Mouse (Mus musculus) gastrocnemius, postnatal 36 days (tissue): ENCODE data around the gene Upf1. TPM values are rescaled to one million over a fixed set of nuclear protein-coding genes. Genes with fewer than 3 reads are reported as not detected.

Experiments used
- DNase-seq, 2 experiments: peaks; one replicate each; pipeline ENCODE4 v3.0.0; 2022
- intact Hi-C: fragments of 180-260 bp; cut with DNase I; formaldehyde crosslinking; loops from one replicate; pipeline ENCODE4 v1.15.1; 2025
- total RNA-seq, 2 experiments: library from RNA; stranded (reverse); gene quantifications; 2 replicates each; pipeline ENCODE4 v1.2.3; 2021

The Upf1 gene
- total RNA-seq, 2 experiments from 2014 or later = 27.0 to 27.6 TPM

DNA sequence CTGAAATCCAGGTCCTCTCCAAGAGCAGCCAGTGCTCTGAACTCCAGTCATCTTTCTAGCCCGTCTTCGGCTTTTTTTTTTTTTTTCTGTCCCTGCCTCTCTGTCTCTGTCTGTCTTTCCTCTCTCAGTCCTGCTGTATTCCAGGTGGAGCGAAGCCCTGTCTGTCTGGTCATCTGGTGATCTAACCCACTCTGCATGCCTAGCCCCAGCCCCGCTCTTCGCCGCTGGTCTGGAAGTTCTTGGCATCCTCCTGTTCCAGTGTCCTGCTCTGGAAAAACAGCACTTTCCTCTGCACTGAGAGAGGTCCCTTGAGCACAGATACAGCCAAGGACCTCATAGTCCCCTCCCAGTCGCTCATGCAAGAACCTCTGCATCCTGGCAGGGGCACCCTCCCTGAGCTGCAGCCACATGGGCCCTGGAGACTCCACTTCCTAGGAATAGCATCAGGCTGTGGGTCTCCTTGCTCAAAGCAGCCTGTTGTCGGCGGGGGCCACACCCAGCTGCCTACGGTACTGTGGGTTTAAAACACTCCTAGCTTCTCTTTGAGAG is 8.5 kb upstream of the Upf1 start:
- intact Hi-C loops = no loop called here
- peak in 1 of 2 experiments; percentile 41 for DNase-seq

DNA sequence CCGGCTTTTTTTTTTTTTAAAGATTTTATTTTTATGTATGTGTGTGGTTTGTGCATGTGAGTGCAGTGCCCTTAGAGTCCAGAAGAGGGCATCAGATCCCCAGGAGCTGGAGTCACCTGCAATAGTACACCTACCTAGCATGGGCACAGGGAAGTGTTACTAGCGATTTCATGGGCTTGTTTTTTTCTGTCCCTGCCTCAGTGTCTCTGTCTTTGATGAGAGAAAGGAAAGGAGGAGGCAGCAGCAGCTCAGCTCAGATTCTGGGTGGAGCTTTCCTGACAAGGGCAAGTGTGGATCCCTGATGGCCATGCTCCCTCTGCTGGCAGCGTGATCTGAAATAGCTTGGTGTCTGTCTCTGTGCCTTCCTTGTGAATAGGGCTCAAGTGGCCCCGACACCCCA is 7.7 kb upstream of the Upf1 start:
- intact Hi-C loops = no loop called here
- no peak for DNase-seq

DNA sequence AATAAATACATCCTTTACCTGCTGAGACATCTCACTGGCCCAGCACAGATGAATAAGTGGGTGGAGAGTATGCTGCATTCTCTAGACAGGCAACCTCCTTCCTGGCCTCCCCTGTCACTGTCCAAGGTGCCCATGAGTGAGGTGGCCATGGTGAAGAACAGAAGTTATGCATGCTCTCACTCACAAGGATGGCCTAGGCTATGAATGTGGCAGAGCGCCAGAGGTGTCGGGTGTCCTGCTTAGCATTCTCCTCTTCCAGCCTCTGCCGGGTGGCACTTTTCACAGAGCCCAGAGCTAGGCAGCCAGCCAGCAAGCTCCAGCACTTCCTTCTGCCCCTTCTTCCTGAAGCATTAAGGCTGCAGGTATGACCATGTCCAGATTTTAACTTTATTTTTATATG is 6.3 kb upstream of the Upf1 start:
- intact Hi-C loops = no loop called here
- peak in 1 of 2 experiments; percentile 58 for DNase-seq

DNA sequence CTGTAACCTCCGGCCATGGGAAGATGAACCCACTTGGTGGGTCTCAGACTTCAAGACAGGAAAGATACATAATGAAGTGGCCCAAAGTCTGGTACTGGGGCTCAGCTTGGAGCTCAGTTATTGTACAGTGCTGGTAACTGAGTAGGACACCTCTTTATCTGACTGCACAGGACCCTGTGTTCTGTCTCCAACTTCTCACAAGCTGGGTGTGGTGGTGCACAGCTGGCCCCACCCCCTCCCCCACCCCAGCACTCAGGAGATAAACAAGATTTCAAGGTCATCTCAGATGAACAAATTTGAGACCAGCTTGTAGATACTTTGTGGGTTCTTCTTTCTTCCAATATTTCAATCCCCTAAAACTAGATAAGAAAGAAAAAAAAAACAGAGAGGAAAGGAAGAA is 3.0 kb upstream of the Upf1 start:
- intact Hi-C loops = no loop called here
- DNase-seq = no peak

DNA sequence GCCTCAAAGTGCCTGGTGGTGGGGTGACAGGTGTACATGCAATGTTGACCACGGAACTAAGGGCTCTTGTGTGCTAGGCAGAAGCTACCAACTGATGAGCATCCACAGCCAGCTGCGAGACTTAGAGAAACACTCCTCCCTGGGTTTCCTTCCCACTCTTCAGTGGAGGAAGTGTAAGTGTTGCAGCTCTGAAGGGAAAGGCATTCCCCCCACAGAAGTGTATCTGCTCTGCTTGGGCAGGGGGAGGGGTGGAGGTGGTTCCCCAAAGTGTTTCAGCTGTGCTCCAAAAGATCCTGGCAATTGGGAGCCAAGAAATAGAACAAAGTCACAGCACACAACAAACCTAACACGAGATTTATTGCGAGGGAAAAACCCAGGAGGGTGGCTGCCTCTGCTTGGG is 926 bp upstream of the Upf1 start:
- intact Hi-C loops = no loop called here
- no peak for DNase-seq

DNA sequence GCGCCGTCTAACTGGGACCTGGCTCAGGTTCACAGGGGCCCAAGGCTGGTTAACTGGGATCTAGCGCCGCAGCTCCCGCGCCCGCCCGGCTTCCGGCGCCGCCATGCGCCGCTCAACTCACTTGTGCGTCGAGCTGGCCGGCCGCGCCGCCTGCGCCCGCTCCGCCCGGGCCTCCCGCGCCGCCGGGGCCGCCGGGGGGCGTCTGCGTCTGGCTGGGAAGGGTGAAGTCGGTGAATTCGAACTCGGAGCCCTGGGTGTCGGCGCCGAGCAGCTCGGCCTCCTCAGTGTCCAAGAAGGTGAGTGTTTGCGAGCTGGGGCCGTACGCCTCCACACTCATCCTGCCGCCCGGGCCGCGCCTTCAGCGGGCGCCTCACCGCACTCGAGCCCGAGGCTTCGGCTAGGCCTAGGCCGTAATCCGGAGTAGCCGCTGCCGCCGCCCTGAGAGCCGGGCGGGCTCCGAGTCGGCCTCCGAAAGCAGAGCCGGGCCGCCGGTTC is 374 bp downstream of the Upf1 start:
- intact Hi-C loops = no loop called here
- DNase-seq = no peak

DNA sequence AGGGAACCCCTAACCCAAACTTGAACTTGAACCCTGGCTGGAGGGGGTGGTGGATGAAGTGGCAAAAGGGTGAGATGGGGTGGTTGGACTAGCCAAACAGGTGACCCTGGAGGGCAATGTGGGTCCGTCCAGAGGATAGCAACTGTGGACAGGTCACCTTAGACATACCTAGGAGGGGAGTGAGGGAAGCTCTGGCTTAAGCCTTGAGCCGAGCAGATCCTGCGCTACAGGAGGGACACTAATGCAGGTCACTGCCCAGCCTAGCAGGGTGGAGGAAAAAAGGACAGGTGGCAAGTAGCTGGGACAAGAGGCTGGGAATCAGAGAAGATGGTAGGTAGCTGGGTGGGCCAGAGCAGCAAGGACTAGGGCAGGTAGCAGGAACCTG is 1.1 kb downstream of the Upf1 start:
- no peak for DNase-seq
- intact Hi-C loops = no loop called here

DNA sequence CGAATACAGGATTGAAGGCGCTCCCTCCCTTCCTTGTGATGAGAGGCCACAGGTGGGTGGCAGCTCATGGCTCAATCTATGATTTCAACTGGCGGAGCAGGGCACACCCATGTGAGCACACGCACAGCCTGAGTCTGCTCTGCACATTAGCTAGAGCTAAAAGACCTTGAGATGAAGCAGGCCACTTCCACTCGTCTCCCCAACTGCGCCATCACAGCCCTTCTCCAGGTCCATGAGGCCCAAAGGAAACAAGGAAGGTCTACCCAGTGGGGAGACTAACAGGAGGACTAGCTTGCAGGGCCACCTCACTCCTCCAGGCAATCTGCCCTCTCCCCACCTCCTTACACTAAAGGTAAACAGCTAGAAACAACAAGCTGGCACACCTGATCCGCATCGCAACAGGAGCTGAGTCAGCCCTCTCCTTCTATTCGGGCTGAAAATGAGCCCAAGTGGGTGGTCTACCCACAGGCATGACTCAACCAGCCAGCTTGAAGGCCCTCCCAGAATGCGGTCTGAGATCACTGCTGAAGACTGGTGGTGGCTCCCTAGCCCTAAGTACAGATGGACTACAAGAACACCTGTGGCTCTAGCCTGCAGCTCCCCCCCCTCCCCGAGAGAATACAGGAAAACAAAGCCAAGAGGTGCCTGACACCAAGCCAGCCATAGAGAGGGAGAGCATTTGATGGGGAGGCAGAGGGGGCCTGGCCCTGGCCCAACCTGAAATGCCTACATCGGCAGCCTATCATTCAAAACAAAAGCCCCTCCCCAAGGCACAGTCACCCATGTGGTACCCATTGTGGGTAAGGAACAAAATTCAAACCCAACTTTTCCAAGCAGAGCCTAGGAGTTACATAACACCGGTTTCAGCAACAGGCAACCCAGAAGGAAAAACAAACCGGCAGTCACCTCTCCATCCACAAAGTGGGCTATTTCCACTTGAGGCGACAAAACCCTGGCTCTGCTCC is 1.8 kb downstream of the Upf1 start:
- intact Hi-C loops = no loop called here

DNA sequence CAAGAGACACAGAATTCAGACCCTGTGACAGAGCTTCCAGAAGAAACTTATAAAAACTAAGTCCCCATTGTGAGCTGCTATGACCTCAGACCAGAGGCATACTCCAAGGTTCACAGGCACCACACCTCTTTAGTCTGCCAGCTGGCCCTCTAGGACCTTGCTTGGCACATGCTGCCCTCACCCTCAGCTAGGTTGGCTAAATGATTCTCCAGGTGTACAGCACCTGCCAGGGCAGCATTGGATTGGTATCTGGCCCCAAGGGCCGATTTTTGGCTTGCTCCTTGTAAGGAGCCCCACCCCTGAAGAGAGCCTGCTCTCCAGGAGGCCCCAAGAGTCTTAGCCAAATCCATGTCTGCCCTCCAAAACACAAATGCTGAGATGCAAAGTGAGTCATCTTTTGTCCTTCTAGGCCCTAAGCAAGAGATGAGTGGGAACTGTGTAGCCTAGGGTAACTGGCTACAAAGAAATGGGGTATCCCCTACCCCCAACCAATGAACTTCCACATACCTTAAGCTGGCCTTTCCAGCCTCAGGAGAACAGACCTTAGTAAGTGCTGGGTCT is 5.1 kb downstream of the Upf1 start:
- intact Hi-C loops = no loop called here
- DNase-seq = no peak

More for the DNA sequence above, 1.8 kb downstream of the Upf1 start:
- no peak for DNase-seq

DNA sequence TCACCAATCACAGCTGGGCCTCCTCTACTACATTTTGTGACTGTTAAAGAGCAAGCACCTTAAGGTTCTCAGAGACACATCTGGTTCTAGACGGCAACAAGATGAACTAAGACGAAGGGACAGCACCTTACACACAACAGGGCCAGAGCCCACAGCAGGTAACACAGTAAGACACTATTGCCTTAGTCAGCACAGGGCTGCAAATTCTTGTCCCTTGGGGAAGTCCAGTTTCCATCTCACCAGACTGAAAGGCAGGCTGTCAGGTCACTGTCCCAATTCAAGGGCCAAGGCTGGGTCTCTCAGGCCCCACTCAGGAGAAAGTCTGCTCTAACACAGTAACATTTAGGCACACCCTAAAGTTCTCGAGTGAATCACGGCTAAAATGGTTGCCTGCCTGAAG is 5.6 kb downstream of the Upf1 start:
- no peak for DNase-seq

DNA sequence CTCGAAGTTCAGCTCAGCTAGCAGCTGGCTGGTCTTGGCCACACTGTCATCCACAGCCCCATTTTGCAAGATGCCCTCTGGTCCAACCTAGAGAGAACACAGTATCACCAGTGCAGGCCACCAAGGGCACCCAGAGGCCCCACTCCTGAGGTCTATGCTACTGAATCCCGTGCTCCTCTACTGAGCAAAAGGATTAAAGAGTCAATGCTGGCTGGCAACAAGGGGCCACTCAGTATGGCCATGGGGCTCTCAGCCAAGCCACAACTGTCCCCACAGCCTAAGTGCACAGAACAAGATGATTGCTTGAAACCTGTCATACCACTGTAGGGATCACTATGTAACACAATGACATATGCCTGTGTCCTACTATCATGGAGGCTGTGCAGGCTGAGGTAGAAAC is 8.8 kb downstream of the Upf1 start:
- DNase-seq = no peak
- intact Hi-C loops = no loop called here

More for the DNA sequence above, 5.6 kb downstream of the Upf1 start:
- intact Hi-C loops = no loop called here

DNA sequence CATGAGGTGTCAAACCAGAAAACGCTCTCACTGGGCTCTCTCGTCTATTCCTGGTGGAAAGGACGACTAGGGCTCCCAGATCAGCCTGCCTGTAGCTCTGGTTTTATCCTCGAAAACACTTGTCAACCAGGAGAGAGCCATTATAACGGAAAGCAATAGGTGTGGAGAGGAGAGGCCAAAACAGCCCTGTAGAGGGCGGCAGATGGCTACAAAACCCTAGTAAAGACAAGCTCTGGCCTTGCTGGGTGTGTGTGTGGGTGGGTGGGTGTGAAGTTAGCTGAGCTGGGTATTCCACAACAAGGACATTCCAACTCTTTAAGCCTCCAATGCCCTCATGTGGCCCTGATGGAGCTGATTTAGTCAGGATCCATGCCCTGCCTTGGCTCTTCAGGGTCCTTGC is 9.4 kb downstream of the Upf1 start:
- intact Hi-C loops = no loop called here
- DNase-seq = no peak

DNA sequence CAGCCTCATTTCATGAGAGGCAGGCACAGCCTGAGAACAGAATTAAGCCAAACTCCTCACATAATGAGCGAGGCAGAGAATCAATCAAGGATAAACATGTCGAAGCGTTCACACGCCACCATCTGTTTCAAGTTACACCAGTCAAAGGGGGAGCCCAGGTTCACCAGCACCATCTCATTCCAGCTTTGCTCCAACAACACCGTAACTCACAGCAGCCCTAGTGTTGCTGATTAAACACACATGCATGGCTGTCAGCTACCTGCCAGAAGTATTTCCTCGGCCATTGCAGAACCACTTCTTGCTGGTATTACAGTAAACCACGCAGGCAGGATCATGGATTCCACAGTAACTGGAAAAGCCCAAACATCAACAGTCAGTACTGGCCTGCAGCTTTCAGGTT is 10.0 kb downstream of the Upf1 start:
- intact Hi-C loops = no loop called here
- DNase-seq = no peak

DNA sequence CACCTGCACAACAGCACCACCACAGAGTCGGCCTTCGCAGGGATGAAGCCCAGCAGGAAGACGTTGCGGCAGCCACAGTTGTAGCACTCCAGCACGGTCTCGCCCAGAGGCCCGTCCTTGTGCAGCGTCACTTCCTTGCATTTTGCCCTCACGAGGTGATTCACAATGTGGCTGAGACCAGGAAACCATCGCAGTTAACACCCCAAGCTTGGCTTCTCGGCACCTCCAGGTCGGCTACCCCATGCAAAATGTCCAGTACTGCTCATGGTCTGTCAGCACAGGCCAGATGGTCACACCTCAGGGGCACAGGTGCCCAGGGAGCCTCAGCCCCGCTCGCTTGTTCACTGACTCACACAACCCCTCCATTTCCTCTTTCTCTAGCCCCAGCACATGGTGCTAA is 11.1 kb downstream of the Upf1 start:
- intact Hi-C loops = no loop called here
- DNase-seq = no peak

DNA sequence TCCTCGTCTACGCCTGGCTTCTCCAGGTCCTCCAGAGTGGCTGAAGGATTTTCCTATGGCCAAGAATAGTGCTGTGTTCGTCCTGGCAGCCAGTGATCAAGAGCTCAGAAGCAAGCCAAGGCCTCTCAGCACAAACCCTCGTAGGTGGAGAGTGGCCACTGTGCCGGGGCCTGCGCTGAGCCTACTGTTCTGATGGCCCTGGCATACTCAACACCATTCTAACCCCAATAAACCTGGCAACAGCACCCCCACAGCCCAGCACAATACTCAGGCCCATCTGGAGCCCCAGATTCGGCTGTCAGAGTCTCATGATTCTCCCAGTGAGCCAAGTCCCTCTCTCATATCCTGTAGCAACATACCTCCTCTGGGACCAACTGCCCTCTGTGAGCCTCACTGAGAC is 12.4 kb downstream of the Upf1 start:
- intact Hi-C loops = no loop called here
- no peak for DNase-seq

DNA sequence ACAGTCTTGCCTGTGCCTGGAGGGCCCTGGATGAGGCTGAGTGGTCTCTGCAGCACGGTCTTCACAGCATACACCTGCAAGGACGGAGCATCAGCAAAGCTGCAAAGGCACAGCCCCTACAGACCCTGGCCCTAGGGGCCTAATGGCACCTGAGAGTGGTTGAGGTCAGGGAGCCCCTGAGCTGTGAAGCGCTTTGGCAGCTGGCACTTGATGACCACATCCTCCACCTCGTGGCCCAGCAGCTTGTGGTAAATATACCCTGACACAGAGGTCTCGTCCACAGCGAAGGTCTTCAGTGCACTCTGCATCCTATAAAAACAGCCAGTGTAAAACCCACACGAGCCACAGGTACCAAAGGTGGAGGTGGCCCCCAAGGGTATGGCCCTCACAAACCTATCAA is 14.1 kb downstream of the Upf1 start:
- intact Hi-C loops = no loop called here

DNA sequence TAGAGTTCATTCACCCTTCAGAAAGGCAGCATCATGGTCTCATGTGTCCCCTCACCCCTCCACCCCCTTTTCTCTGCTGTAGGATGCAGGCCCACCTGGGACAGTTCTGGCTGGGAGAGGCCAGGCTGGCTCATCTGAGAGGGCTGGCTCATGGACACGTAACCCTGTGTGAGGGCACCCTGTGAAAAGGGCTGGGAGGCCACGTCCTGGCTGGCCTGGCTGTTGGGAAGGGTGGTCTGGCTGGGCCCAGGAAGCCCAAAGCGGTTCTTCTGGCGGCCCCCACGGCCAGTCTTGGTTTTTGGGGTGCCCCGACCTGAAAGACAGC is 20.2 kb downstream of the Upf1 start:
- intact Hi-C loops = no loop called here
- no peak for DNase-seq

More for the DNA sequence above, 14.1 kb downstream of the Upf1 start:
- no peak for DNase-seq

DNA sequence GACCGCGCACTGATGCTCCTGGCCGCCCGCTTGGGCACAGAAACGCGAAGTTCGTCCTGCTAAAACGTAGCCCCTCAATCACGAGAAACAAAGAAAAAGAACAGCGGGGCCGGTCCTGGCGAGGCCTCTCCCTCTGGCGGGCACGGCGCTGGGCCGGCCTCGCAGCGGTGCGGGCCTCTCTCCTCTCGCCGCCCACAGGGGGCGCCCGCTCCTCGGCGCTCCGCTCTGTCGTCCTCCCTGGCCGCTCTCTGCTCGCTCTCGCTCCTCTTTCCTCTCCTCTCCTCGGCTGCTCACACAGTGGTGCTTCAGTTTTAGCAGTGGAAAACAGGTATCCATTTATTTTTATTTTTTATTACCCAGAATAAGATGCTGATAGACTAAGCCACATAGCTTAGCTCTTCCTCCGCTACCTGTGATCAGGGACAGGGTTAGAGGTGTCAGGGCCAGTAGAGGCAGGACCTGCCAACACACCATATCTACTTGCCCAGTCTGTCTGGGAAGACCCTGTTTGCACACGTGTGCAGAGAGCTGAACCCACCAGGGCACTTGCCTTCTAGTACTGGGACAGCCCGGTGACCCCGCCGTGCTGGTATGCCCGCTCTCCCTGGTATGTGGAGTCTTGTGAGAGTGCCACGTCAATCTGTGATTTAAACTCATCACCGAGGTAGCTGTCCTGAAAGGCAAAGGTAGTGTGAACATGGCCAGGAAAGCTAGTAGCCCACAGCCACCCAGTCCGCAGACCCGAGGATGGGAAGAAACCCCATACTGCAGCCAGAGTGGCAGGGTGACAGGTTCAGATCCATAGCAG is 20.8 kb downstream of the Upf1 start:
- intact Hi-C loops = no loop called here
- DNase-seq = peak in 1 of 2 experiments; percentile 56

DNA sequence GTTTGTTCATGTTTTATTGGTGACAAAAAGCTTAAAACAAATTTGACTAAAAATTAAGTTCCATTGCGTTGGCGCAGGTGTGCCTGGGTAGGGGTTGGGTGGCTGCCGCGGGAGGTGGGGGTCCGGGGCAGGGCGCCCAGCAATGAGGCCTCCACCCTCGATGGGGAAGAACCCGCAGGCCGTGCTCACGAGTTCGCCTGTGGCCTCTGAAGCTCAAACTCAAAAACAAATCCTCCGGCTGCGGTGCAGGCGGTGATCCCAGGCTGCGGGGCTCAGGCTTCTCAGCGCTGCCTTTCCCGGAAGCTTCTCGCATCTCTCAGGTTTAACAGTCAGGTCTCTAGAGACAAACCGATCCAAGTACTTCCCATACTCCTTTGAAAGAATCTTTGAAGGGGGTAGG is 21.6 kb downstream of the Upf1 start:
- no peak for DNase-seq
- intact Hi-C loops = no loop called here

DNA sequence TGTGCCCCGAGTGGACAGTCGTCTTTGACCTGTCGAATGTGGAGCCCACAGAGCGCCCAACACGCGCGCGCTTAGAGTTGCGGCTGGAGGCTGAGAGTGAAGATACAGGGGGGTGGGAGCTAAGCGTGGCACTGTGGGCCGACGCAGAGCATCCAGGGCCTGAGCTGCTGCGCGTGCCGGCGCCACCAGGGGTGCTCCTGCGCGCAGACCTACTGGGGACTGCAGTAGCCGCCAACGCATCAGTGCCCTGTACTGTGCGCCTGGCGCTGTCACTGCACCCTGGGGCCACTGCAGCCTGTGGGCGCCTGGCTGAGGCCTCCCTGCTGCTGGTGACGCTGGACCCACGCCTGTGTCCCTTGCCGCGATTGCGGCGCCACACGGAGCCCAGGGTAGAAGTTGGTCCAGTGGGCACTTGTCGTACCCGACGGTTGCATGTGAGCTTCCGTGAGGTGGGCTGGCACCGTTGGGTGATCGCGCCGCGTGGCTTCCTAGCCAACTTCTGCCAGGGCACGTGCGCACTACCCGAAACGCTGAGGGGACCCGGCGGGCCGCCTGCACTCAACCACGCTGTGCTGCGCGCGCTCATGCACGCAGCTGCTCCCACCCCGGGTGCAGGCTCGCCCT is 22.2 kb downstream of the Upf1 start:
- intact Hi-C loops = no loop called here
- no peak for DNase-seq
